Mouse (Mus musculus): ENCODE measurements around the gene Lao1.

The Lao1 gene

DNA sequence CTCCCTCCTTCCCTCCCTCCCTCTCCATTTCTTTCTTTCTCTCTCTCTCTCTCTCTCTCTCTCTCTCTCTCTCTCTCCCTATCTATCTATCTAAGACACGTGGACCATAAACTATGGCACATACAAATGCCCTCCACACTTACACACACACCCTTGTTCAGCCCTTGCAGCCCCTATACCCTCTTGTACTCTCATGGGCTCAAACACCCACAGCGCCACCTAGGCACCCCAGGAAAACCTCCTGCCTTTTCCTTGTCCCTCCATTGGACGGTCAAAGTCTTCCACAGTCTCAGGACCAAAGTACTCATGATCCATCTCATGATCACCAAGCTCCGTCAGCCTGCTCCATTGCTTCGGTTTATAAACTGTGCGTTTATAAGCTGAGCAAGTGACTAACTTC lies 54.2 kb downstream of the Lao1 start:
- DNase-seq (ENCODE audit: low spot score): no peak

DNA sequence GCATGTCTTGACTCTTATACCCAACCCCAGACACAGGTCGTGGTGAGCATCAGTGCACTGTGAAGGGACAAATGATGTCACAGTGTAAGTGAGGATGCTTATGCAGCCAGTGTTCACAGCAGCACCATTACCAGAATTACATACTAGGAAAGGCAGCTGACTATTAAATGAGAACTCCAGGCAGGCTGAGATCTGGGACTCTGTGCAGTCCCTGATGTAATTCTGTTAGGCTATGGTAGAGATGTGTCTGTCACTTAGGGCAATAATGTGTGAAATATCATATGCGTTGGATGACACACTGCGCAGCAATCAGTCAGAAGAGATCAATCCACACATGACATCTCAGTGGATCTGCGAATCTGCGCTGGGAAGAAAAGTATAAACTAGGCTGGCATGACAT lies 55.7 kb downstream of the Lao1 start:
- no peak for DNase-seq (ENCODE audit: low spot score)
